Mouse (Mus musculus) mature B cell (primary cell): Measurements from ENCODE around the gene Xirp2.
"Not testable (repeated sequence)": the region's sequence is repeated elsewhere in the genome, so short reads cannot be mapped to it uniquely, and the experiment has no call there.

Source experiments
- in situ Hi-C: fragments of 300-500 bp; cut with MboI; formaldehyde crosslinking; loops from 2 replicates; pipeline ENCODE4 v1.14.3; 2019

Xirp2 gene

GRCm38 (mm10) chr2:67445780-67446179 lies at the start of gene Xirp2:
Gene Xirp2, plus strand, starts transcription at chr2:67446002.
- in situ Hi-C loops, result no loop called here

GRCm38 (mm10) chr2:67413425-67413824 lies 32.4 kb upstream of the Xirp2 start, which contains the start of gene Gm21830:
Gene Gm21830, plus strand, starts transcription at chr2:67413725.
- in situ Hi-C loops, result not testable (repeated sequence)

GRCm38 (mm10) chr2:67420853-67421252 lies 24.9 kb upstream of the Xirp2 start:
- in situ Hi-C loops, result no loop called here

- in situ Hi-C loops, result no loop called here
Measured at GRCm38 (mm10) chr2:67422799-67423198, 23.0 kb upstream of the Xirp2 start.

GRCm38 (mm10) chr2:67433081-67433480 lies 12.7 kb upstream of the Xirp2 start, which contains the start of gene Gm26727:
Gene Gm26727, minus strand, starts transcription at chr2:67433181.
- in situ Hi-C loops, result no loop called here

GRCm38 (mm10) chr2:67438309-67438708 lies 7.5 kb upstream of the Xirp2 start:
- in situ Hi-C loops, result no loop called here

- in situ Hi-C loops, result no loop called here
Measured at GRCm38 (mm10) chr2:67446772-67447171, 970 bp downstream of the Xirp2 start.

GRCm38 (mm10) chr2:67447206-67447605 lies 1.4 kb downstream of the Xirp2 start:
- in situ Hi-C loops, result no loop called here

- in situ Hi-C loops, result no loop called here
Measured at GRCm38 (mm10) chr2:67460857-67461256, 15.1 kb downstream of the Xirp2 start.

- in situ Hi-C loops, result no loop called here
Measured at GRCm38 (mm10) chr2:67467036-67467435, 21.2 kb downstream of the Xirp2 start.

- in situ Hi-C loops, result not testable (repeated sequence)
Measured at GRCm38 (mm10) chr2:67470030-67470429, 24.2 kb downstream of the Xirp2 start.

GRCm38 (mm10) chr2:67477753-67478152 lies 32.0 kb downstream of the Xirp2 start:
- in situ Hi-C loops, result no loop called here

- in situ Hi-C loops, result no loop called here
Measured at GRCm38 (mm10) chr2:67481051-67481450, 35.2 kb downstream of the Xirp2 start.

- in situ Hi-C loops, result no loop called here
Measured at GRCm38 (mm10) chr2:67486721-67487120, 40.9 kb downstream of the Xirp2 start.

GRCm38 (mm10) chr2:67487162-67487561 lies 41.4 kb downstream of the Xirp2 start:
- in situ Hi-C loops, result no loop called here

- in situ Hi-C loops, result no loop called here
Measured at GRCm38 (mm10) chr2:67488465-67489127, 42.8 kb downstream of the Xirp2 start.

- in situ Hi-C loops, result no loop called here
Measured at GRCm38 (mm10) chr2:67489128-67489492, 43.3 kb downstream of the Xirp2 start.

- in situ Hi-C loops, result no loop called here
Measured at GRCm38 (mm10) chr2:67505457-67505856, 59.7 kb downstream of the Xirp2 start.

- in situ Hi-C loops, result no loop called here
Measured at GRCm38 (mm10) chr2:67516405-67516804, 70.6 kb downstream of the Xirp2 start.

- in situ Hi-C loops, result no loop called here
Measured at GRCm38 (mm10) chr2:67535347-67535746, 89.5 kb downstream of the Xirp2 start.

- in situ Hi-C loops, result no loop called here
Measured at GRCm38 (mm10) chr2:67539426-67539825, 93.6 kb downstream of the Xirp2 start.

- in situ Hi-C loops, result no loop called here
Measured at GRCm38 (mm10) chr2:67541957-67542696, 96.3 kb downstream of the Xirp2 start.

- in situ Hi-C loops, result no loop called here
Measured at GRCm38 (mm10) chr2:67544426-67544825, 98.6 kb downstream of the Xirp2 start.
